Mouse (Mus musculus): ENCODE data around the gene Fasl.

Fasl gene

DNA sequence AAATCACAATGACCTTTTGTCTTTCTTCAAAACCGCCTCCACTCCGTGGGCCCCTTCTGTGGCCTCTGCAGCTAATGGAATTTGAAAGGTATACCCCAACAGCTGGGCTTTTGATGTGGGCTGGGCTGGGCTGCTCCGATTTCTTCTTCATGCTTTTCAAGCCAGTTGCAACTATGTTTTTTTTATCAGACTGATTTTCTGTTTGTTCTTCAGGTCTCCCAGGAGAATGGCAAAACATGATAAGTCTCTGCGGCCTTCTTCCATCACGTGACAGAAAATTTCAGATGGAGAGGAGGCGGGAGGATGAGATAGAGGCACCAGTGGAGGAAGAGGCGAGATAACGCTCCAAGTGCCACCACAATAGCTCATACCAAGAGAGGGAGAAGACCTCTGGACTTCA, 37.0 kb downstream of the Fasl start:
- no peak for DNase-seq

DNA sequence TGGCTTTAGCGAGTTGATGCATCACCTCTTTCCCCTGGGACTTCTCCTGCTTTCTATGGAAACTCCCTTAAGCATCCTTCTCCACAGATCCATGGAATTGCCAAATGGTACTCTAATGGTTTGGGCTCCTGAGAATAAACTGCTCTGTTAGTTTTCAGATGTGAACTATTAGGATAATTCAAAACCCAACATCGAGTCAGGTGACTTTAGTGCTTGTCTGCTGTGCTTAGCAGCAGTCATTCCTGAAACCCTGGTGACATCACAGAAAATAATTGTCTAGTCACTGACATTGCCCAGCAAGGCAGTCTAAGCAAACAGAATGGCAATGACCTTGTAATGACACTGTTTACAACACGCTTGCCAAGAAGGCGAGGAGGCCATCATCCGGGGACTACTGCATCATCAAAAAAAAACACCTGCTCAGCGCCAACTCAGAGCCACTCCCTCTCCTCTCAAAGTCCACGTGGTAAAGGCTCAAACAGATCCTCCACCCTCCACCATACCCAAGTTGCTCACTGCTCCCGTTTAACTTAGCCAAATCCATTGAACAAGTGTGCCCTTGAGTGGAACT, 37.7 kb downstream of the Fasl start:
- no peak for DNase-seq

DNA sequence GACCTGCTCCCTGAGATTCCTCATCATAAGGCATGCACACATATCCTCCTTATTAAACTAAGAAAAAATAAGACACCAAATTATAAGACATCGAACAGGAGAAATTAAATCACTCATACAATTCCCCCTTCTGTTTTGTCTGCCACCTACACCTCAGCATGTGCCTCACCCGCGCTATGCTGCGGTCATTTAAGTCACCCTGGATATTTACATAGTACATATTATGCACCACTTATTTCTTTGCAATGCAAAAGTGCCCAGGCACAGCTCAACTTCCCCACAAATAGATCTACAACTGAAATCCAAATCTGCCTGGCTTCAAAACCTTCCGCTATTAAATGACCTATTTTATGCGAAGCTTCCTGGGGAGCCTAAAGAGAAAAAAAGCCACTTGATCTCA, 39.6 kb downstream of the Fasl start:
- no peak for DNase-seq

DNA sequence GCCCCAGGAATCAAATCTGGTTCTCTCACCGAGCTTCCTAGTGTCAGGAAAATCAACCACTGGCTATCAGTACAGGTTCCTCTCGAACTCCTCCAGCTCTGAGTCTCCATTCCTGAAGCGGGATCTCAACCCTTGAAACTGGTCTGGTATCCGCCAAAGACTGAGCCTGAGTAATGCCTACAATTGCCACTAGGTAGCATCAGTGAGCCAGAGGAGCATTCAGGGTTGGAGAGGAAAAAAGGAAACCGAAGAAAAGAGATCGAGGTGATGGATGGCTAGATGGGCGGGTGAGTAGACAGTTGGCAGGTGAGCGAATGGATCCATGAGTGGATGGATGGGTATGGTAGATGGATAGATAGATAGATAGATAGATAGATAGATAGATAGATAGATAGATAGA, 40.2 kb downstream of the Fasl start:
- DNase-seq, result peak; percentile 56 to 72

DNA sequence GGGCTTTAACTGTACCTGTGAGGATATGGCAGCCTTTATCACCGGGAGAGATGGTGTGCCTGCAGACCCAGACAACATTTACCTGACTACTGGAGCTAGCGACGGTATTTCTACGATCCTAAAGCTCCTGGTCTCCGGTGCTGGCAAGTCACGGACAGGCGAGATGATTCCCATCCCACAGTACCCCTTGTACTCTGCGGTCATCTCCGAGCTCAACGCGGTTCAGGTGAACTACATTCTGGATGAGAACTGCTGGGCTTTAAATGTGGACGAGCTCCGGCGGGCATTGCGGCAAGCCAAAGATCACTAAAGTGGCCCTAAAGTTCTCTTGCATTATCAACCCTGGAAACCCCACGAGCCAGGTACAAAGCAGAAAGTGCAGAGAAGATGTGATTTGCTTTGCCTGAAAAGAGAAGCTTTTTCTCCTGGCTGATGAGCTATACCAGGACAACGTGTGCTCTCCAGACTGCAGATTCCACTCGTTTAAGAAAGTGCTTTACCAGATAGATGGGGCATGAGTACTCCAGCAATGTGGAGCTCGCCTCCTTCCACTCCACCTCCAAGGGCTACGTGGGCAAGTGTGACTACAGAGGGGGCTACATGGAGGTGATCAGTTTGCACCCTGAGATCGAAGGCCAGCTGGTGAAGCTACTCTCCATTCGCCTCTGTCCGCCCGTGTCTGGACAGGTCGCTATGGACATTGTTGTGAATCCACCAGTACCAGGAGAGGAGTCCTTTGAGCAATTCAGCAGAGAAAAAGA, 41.6 kb downstream of the Fasl start:
- no peak for DNase-seq

DNA sequence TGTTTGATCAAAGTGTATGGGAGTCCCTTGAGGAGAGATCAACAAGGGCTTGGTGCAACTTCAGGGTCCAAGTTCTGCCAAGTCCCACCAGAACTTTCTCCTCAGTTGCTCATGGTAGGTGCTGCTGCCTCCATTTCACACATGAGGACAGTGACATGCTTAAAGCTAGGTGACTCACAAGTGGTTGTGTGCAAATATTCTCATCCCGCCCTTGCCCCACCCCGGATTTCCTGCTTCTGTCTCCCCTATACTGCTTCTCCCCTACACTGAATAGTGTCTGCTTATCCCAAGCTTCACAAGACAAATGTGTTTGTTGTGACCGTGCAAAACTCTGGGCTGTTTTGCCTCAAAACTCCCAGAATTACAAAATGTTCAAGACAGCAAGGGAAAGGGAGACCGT, 43.4 kb downstream of the Fasl start:
- no peak for DNase-seq

DNA sequence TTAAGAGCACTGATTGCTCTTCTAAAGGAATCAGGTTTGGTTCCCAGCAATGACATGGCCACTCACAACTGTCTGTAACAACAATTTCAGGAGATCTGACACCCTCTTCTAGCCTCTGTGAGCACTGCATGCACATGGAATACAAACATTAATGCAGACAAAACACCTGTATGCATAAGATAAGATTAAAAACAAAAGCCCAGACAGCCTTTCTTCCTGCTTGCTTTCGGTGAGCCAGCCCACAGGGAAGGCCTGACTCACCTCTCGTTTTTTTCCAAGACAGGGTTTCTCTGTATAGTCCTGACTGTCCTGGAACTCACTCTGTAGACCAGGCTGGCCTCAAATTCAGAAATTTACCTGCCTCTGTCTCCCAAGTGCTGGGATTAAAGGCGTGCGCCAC, 44.1 kb downstream of the Fasl start:
- no peak for DNase-seq

DNA sequence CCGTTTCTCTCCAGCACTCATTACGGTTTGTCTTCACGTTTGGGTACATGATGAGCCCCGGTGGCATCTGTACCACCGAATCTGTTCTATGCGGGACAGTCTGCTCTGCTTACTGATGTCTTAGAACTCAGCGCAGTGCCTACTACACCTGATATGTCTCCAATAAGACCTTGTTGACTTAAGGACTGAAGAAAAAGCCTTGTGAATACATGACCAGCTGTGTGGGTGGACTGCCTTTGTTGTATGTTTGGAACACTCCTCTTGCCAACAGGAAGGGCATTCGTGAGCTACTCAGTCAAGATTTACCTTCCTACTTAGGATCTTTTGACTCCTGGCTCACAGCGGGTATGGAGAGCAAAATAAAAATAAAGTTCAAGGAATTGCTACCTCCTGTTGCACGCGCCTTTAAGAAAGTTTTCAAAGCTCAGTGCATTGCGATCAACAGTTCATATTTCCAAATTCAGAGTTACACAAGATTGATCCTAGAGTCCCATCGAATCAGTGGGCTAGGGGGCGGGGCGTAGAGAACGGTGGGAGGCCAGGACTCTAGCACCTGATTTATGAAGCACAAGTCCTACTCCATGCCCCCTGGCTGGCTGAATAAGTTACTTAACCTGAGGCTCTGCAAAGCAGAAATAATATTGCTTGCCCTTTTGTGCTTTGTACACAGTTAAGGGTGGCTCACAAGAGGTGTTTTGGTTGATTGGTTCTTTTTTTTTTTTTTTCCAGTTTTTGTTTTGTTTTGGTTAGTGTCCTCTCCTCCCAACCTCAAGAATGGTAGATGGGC, 45.6 kb downstream of the Fasl start:
- DNase-seq, result no peak

DNA sequence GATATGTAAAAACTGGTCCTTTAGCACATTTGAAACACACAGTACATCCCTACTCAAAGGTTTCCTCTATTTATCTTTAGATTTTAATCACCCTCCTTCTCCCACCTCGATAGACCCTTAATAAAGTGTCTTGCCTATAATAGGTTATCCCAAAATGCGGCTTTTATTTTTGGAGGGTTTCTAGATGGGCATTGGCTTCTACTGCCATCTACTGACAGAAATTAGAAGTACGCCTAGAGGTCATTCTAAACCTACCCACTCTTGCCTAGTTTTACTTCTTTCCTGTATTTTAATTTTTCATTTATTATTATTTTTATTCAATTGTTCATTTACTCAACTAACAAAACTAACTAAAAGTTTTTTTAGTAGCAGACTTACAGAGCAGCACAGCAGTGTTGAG, 51.4 kb downstream of the Fasl start:
- peak; percentile 24 to 59 for DNase-seq

DNA sequence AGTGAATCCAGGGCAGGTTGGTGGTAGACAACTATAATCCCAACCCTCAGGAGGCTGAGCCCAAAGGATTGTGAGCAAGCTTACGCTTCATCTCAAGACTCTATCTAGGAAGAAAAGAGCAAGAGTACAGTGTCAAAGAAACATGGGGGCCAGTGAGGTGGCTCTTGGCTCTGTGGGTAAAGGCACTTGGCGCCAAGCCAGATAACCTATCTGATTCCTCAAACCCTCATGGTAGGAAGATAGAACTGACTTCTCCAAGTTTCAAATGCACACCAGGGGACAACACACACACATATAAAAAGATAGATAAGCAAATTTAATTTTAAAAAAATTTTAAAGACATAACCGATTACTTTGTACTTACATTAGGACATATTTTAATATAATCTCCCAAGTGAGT, 52.0 kb downstream of the Fasl start:
- peak in 1 of 2 experiments; percentile 23 for DNase-seq

DNA sequence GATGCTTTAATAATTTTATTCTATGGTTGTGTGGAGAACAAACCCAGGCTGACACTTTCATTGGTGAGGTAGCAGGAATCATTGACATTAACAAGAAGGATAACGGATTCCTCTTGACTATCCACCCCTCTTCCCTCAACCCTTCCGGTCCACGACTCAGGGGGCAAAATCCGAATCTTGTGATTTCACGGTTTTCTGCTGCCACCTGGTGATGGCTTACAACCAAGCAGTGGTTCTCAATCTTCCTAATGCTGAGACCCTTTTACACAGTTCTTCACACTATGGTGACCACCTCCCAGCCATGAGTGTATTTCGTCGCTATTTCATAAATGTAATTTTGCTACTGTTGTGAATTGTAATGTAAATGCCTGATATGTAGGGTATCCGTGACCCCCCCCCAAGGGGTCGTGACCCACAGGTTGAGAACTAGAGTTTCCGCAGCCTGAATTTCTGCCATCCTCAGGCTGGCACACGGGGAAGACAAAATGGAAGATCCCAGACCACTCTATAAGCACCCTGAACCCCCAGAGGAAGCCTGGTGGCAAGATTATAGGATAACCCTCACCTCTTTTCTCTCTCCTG, 52.7 kb downstream of the Fasl start:
- peak; percentile 7 to 12 for DNase-seq

DNA sequence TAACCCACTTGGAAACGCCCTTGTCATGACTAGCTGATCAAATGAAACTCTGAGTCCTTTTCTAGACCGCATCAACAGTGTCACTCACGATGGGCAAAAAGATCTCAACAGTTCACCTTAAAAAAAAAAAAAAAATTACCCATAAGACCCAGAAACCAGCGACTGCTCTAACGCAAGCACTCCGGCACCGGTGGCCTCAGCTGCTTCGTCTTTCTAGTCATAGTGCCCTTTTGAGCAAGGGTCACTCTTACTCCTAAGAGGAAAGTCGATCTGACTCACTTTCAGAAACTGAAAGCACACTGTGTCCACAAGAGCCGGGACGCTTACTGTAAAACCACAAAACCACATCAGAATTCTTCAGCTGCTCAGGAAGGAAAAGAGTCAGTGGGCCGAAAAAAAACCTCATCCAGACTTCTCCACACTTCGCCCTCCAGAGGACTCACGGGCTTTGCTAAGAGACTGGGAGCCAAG, 53.5 kb downstream of the Fasl start:
- no peak for DNase-seq

DNA sequence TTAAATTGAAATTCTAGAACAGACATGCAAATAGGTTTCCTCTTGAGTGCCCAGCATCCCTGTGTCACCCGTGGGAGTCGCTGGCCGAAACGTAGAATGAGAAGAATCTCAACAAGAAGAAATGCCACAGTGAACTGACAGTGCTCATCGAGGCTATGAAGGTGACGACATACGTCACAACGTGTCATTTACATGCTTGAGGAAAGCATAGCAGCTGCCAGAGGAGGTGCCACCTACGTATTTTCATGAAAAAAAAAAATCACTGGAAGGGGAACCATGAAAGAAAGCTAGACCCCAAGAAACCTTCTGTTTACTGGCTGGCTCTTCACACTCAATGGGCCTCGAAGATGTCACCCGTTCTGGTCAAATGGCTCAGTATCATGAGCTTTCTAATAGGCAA, 54.0 kb downstream of the Fasl start:
- DNase-seq, result no peak

All from cerebellum, postnatal 14 days (tissue).